Mouse (Mus musculus) small intestine, adult 2 months (tissue): ENCODE results near the gene Slc15a2. TPM values are rescaled to one million over a fixed set of nuclear protein-coding genes. Genes with fewer than 3 reads are reported as not detected.

Source experiments
- H3K27ac ChIP-seq: fragments of 200-500 bp; 2 replicates; pipeline ENCODE4 v1.5.1; 2012; ENCODE audit warnings: low read depth, low read length, control low read depth, inconsistent platforms; ENCODE audit not compliant: insufficient read depth
- H3K27me3 ChIP-seq: fragments of 200-500 bp; 2 replicates; pipeline ENCODE4 v1.6.1; 2012; ENCODE audit warnings: mild to moderate bottlenecking, moderate library complexity, low read length, inconsistent platforms; ENCODE audit not compliant: control insufficient read depth, insufficient read depth
- H3K36me3 ChIP-seq: fragments of 200-500 bp; 2 replicates; pipeline ENCODE4 v1.6.1; 2012; ENCODE audit warnings: mild to moderate bottlenecking, low read length, control low read depth, inconsistent platforms; ENCODE audit not compliant: control insufficient read depth, insufficient read depth
- H3K4me1 ChIP-seq: fragments of 200-500 bp; 2 replicates; pipeline ENCODE4 v1.6.1; 2012; ENCODE audit warnings: low read length, inconsistent platforms, mixed read lengths; ENCODE audit not compliant: control insufficient read depth, insufficient read depth, insufficient read length
- H3K4me3 ChIP-seq: fragments of 200-500 bp; 2 replicates; pipeline ENCODE4 v1.5.1; 2012; ENCODE audit warnings: low read depth, mild to moderate bottlenecking, control low read depth, inconsistent platforms, low read length, moderate library complexity
- CTCF ChIP-seq: fragments of 200-500 bp; IDR thresholded peaks from 2 replicates; pipeline ENCODE4 v1.5.1; 2012; ENCODE audit warnings: low read depth, mild to moderate bottlenecking, control low read depth, inconsistent platforms, low read length, moderate library complexity, mixed read lengths; ENCODE audit not compliant: insufficient replicate concordance, insufficient read length; ENCODE audit errors: extremely low read depth
- POLR2A ChIP-seq: fragments of 200-500 bp; IDR thresholded peaks from 2 replicates; pipeline ENCODE4 v1.6.1; 2012; ENCODE audit warnings: low read depth, mild to moderate bottlenecking, control low read depth, inconsistent platforms, low read length, moderate library complexity
- WGBS: fragments of 180-500 bp; shearing (Covaris S2); methylation state at CpG from one replicate; pipeline ENCODE4 v1.1.7; 2018; 5-methylcytosine and 5-hydroxymethylcytosine counted together
- polyA plus RNA-seq: library from polyadenylated mRNA; depleted of rRNA; stranded (reverse); fragments of >200 nt; gene quantifications from 2 replicates; pipeline ENCODE4 v1.2.3, GENCODE M21; 2012

The Slc15a2 gene
- polyA plus RNA-seq, 1 experiment, result 0.39 TPM

- Histone ChIP-seq H3K4me3 (no peak overlapping the region), H3K36me3 (no peaks in the 10 kb centered on the region), H3K27me3 (no peaks in the 10 kb centered on the region), H3K27ac (no peak overlapping the region), H3K4me1 (no peaks in the 10 kb centered on the region)
- WGBS, result 22% methylated on average over 7 of the region's 7 CpGs
- TF ChIP-seq CTCF, result peak; percentile 35; the same call in 1 of the 2 replicates
- TF ChIP-seq POLR2A, result no peak
Observed at GRCm38 (mm10) chr16:36817321-36817926, 32.7 kb upstream of the Slc15a2 start.

- TF ChIP-seq POLR2A, result no peak
- TF ChIP-seq CTCF, result no peak
- no peaks in the 10 kb centered on the region for H3K27me3 ChIP-seq
- H3K4me1 ChIP-seq, result no peaks in the 10 kb centered on the region
- H3K36me3 ChIP-seq, result no peaks in the 10 kb centered on the region
- no peak overlapping the region for H3K4me3 ChIP-seq
- no peak overlapping the region for H3K27ac ChIP-seq
Observed at GRCm38 (mm10) chr16:36816916-36817315, 32.2 kb upstream of the Slc15a2 start.

DNA sequence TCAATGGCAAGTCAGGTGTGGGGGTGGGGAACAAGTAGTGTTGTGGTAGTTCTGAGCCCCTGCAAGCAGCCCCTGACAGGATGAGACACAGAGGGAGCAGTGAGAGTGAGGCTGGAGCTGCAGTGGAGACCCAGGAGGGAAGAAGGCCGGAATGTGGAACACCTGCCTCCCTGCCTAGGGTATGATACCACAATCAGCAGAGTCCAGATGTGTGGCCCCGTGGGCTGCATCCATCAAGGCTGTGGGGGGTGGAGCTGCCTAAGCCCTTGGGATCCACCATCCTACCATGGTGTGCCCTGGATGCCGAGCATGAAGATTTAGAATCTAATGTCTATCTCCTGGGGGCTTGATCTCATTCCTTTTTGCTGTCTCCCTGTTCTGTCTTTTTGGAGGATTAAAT, 28.9 kb upstream of the Slc15a2 start:
- Histone ChIP-seq H3K27me3 (no peaks in the 10 kb centered on the region), H3K4me3 (no peak overlapping the region), H3K27ac (no peak overlapping the region), H3K4me1 (no peaks in the 10 kb centered on the region), H3K36me3 (no peaks in the 10 kb centered on the region)
- TF ChIP-seq POLR2A, result no peak
- 73% methylated on average over 3 of the region's 3 CpGs for WGBS

- WGBS, result 73% methylated on average over 3 of the region's 3 CpGs
- Histone ChIP-seq H3K27me3 (no peaks in the 10 kb centered on the region), H3K27ac (no peak overlapping the region), H3K4me3 (no peak overlapping the region), H3K36me3 (no peaks in the 10 kb centered on the region), H3K4me1 (no peaks in the 10 kb centered on the region)
- TF ChIP-seq POLR2A, result no peak
- TF ChIP-seq CTCF, result no peak
Observed at GRCm38 (mm10) chr16:36808616-36809015, 23.9 kb upstream of the Slc15a2 start.

GRCm38 (mm10) chr16:36802361-36802760, 17.6 kb upstream of the Slc15a2 start:
- Histone ChIP-seq H3K27ac (no peak overlapping the region), H3K4me3 (no peak overlapping the region), H3K36me3 (no peaks in the 10 kb centered on the region), H3K27me3 (no peaks in the 10 kb centered on the region), H3K4me1 (no peaks in the 10 kb centered on the region)
- 88% methylated on average over 3 of the region's 3 CpGs for WGBS
- TF ChIP-seq POLR2A (no peak), CTCF (peak; percentile 51; the same call in 1 of the 2 replicates)

GRCm38 (mm10) chr16:36798334-36798733, 13.6 kb upstream of the Slc15a2 start:
- H3K27ac ChIP-seq, result no peak overlapping the region
- TF ChIP-seq POLR2A (no peak), CTCF (no peak)

DNA sequence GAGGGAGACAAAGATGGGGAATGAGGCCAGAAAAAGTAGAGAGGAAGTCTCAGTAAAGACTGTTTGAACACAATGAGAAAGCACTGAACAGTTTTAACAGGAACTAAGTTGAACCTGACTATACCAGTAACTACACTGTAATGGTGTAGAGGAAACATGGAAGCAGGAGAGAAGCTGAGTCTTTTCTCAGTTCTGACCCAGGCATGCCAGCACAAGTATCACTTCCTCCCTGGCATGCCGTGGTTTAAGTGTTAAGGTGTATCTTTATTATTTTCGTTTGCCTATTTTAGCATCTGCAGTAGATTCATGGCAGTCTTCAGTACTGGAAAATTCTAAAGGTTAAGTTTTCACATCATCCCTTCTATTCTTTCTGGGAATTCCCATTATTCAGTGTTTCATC, 10.2 kb upstream of the Slc15a2 start:
- Histone ChIP-seq H3K4me1 (no peaks in the 10 kb centered on the region), H3K27me3 (no peaks in the 10 kb centered on the region), H3K36me3 (no peaks in the 10 kb centered on the region), H3K4me3 (no peak overlapping the region), H3K27ac (no peak overlapping the region)
- TF ChIP-seq CTCF (no peak), POLR2A (no peak)
- 67% methylated on average over 2 of the region's 2 CpGs for WGBS

More at GRCm38 (mm10) chr16:36798334-36798733, 13.6 kb upstream of the Slc15a2 start:
- H3K4me1 ChIP-seq, result no peaks in the 10 kb centered on the region
- no peaks in the 10 kb centered on the region for H3K27me3 ChIP-seq
- H3K36me3 ChIP-seq, result no peaks in the 10 kb centered on the region
- WGBS, result 82% methylated on average over 2 of the region's 2 CpGs
- H3K4me3 ChIP-seq, result no peak overlapping the region

DNA sequence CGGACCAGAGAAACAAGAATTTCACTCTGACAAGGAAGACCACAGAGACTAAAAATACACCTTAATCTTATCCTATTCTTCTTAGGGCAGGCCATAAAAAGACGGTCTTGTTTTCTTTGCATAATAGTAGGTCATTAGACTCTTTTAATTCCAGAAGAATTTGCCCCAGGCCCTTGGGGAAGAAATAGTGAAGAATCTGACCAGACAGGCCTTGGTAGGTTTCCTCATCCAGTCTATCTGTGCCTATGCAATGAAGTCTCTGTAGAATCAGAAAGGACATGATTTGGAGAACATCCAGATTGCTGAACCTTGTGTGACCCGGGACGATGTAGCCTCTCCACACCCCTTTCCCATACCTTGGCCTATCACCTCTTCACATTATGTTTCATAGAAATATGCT, 5.4 kb upstream of the Slc15a2 start:
- no peaks in the 10 kb centered on the region for H3K4me1 ChIP-seq
- no peaks in the 10 kb centered on the region for H3K27me3 ChIP-seq
- no peak overlapping the region for H3K4me3 ChIP-seq
- no peak overlapping the region for H3K27ac ChIP-seq
- H3K36me3 ChIP-seq, result no peaks in the 10 kb centered on the region
- WGBS, result 45% methylated on average over 4 of the region's 4 CpGs
- TF ChIP-seq CTCF (no peak), POLR2A (no peak)
